Mouse (Mus musculus) kidney, embryonic 16.5 days (tissue): Measurements from ENCODE around the gene Pitx2. TPM values are rescaled to one million over a fixed set of nuclear protein-coding genes. Genes with fewer than 3 reads are reported as not detected.

Experiments
- ATAC-seq: fragments of 200-750 bp; cut with Nextera tagmentation; 2 replicates; pipeline ENCODE4 v1.8.0; 2017; ENCODE audit warnings: moderate TSS enrichment; ENCODE audit not compliant: low FRiP score, low TSS enrichment
- H3K27ac ChIP-seq: fragments of 300-500 bp; sonication (generic); 2 replicates; pipeline ENCODE4 v1.5.1; 2014; ENCODE audit warnings: low read length
- H3K27me3 ChIP-seq: fragments of 300-500 bp; sonication (generic); 2 replicates; pipeline ENCODE4 v1.6.1; 2014; ENCODE audit warnings: low read length, control low read depth, mixed read lengths; ENCODE audit not compliant: insufficient read depth
- H3K36me3 ChIP-seq: fragments of 300-500 bp; sonication (generic); 2 replicates; pipeline ENCODE4 v1.6.1; 2014; ENCODE audit warnings: low read length, control low read depth, mixed read lengths; ENCODE audit not compliant: insufficient read depth
- H3K4me1 ChIP-seq: fragments of 300-500 bp; sonication (generic); 2 replicates; pipeline ENCODE4 v1.6.1; 2014; ENCODE audit warnings: low read length, control low read depth, mixed read lengths; ENCODE audit not compliant: insufficient read depth
- H3K4me2 ChIP-seq: fragments of 300-500 bp; sonication (generic); replicated peaks from 2 replicates; pipeline ENCODE4 v1.6.1; 2014; ENCODE audit warnings: low read depth, low read length
- H3K4me3 ChIP-seq: fragments of 300-500 bp; sonication (generic); 2 replicates; pipeline ENCODE4 v1.5.1; 2014; ENCODE audit warnings: mild to moderate bottlenecking, low read length
- H3K9ac ChIP-seq: fragments of 300-500 bp; sonication (generic); replicated peaks from 2 replicates; pipeline ENCODE4 v1.6.1; 2014; ENCODE audit warnings: low read length
- H3K9me3 ChIP-seq: fragments of 300-500 bp; sonication (generic); 2 replicates; pipeline ENCODE4 v1.6.1; 2016; ENCODE audit warnings: low read length, control low read depth
- WGBS: fragments of 180-500 bp; shearing (Covaris S2); extraction: QIAGEN DNeasy Blood & Tissue Kit; methylation state at CpG from one replicate; pipeline ENCODE4 v1.1.7; 2014; 5-methylcytosine and 5-hydroxymethylcytosine counted together
- polyA plus RNA-seq: library from polyadenylated mRNA; unstranded; fragments of >200 nt; fragmentation: Nextera tagmentation; extraction: Ambion mirVana; gene quantifications from 2 replicates; pipeline ENCODE4 v1.2.1, GENCODE M21; 2015

Pitx2 gene
- polyA plus RNA-seq, 1 experiment from 2014 or later, result 10.3 TPM

- Histone ChIP-seq H3K4me2 (peak overlapping the region; percentile 40), H3K27ac (no peak overlapping the region), H3K9me3 (no peaks in the 10 kb centered on the region), H3K4me3 (peak overlapping the region; percentile 24), H3K27me3 (no peaks in the 10 kb centered on the region), H3K4me1 (no peaks in the 10 kb centered on the region), H3K9ac (no peak overlapping the region), H3K36me3 (no peaks in the 10 kb centered on the region)
- ATAC-seq, result 0 out of 2 replicates have a peak, but pooled peaks have one; percentile 61
- 20% methylated on average over 13 of the region's 13 CpGs for WGBS
These were observed 39.1 kb downstream of the Pitx2 start for GRCm38 (mm10) chr3:129238664-129239258.

GRCm38 (mm10) chr3:129250997-129251396 is 51.3 kb downstream of the Pitx2 start:
- 89% methylated on average over 9 of the region's 9 CpGs for WGBS
- no peak overlapping the region for H3K27ac ChIP-seq

GRCm38 (mm10) chr3:129254246-129254645 is 54.6 kb downstream of the Pitx2 start:
- H3K4me1 ChIP-seq, result no peaks in the 10 kb centered on the region
- H3K4me3 ChIP-seq, result no peak overlapping the region
- H3K9me3 ChIP-seq, result no peaks in the 10 kb centered on the region
- no peaks in the 10 kb centered on the region for H3K36me3 ChIP-seq
- ATAC-seq, result no peak
- H3K4me2 ChIP-seq, result no peak overlapping the region
- no peaks in the 10 kb centered on the region for H3K27me3 ChIP-seq
- H3K27ac ChIP-seq, result no peak overlapping the region
- H3K9ac ChIP-seq, result no peak overlapping the region
- WGBS, result 58% methylated on average over 10 of the region's 10 CpGs

More at GRCm38 (mm10) chr3:129250997-129251396, 51.3 kb downstream of the Pitx2 start:
- Histone ChIP-seq H3K27me3 (no peaks in the 10 kb centered on the region), H3K36me3 (no peaks in the 10 kb centered on the region), H3K9me3 (no peaks in the 10 kb centered on the region), H3K4me2 (no peak overlapping the region), H3K4me1 (no peaks in the 10 kb centered on the region), H3K4me3 (no peak overlapping the region), H3K9ac (no peak overlapping the region)
- ATAC-seq, result no peak

- no peaks in the 10 kb centered on the region for H3K9me3 ChIP-seq
- H3K9ac ChIP-seq, result no peak overlapping the region
- no peaks in the 10 kb centered on the region for H3K4me1 ChIP-seq
- peak overlapping the region; percentile 33 for H3K4me2 ChIP-seq
- ATAC-seq, result peak; percentile 49; the same call in 1 of the 2 replicates
- H3K27ac ChIP-seq, result no peak overlapping the region
- peak overlapping the region; percentile 20 for H3K4me3 ChIP-seq
- H3K36me3 ChIP-seq, result no peaks in the 10 kb centered on the region
- 51% methylated on average over 19 of the region's 19 CpGs for WGBS
- H3K27me3 ChIP-seq, result no peaks in the 10 kb centered on the region
These were observed 56.6 kb downstream of the Pitx2 start for GRCm38 (mm10) chr3:129256283-129256682.

- H3K4me1 ChIP-seq, result no peaks in the 10 kb centered on the region
- H3K9me3 ChIP-seq, result no peaks in the 10 kb centered on the region
- peak overlapping the region; percentile 20 for H3K4me3 ChIP-seq
- no peak overlapping the region for H3K27ac ChIP-seq
- peak overlapping the region; percentile 33 for H3K4me2 ChIP-seq
- H3K9ac ChIP-seq, result no peak overlapping the region
- peak; percentile 42; the same call in 1 of the 2 replicates for ATAC-seq
- no peaks in the 10 kb centered on the region for H3K36me3 ChIP-seq
- 62% methylated on average over 8 of the region's 8 CpGs for WGBS
- H3K27me3 ChIP-seq, result no peaks in the 10 kb centered on the region
These were observed 57.1 kb downstream of the Pitx2 start for GRCm38 (mm10) chr3:129256766-129257165.

GRCm38 (mm10) chr3:129258497-129258896 is 58.8 kb downstream of the Pitx2 start:
- ATAC-seq, result no peak
- Histone ChIP-seq H3K4me1 (no peaks in the 10 kb centered on the region), H3K9me3 (no peaks in the 10 kb centered on the region), H3K9ac (no peak overlapping the region), H3K36me3 (no peaks in the 10 kb centered on the region), H3K27ac (no peak overlapping the region), H3K27me3 (no peaks in the 10 kb centered on the region), H3K4me3 (no peak overlapping the region), H3K4me2 (no peak overlapping the region)
- 80% methylated on average over 5 of the region's 5 CpGs for WGBS

Other genes with a start within 250 kb of the Pitx2 start
- 116 and 117 TPM in 2 replicates for gene Enpep, start 132.8 kb downstream of the Pitx2 start, polyA plus RNA-seq